Mouse (Mus musculus): ENCODE data around the gene Gm45713. TPM values are rescaled to one million over a fixed set of nuclear protein-coding genes. Genes with fewer than 3 reads are reported as not detected.

Gene Gm45713
- polyA plus RNA-seq, 1 experiment = 0.95 TPM

DNA sequence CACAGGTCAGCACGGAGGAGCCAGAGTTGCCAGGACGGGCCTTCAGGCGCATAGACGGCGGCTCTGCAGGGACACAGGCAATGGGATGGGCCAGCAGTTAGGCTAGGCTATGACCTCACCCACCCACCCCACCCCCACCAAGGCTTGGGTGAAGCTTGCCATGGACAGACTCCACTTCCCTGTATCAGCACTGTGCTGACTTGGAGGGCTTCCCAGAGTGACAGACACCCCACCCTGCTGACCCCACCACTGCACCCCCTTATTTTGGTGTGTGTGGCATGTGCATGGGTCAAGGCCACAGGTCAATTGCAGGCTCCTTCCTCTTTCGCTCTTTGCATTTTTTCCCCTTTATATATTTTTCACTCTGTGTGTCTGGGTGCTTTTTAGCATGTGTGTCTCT lies 40.7 kb downstream of the Gm45713 start:
- Histone ChIP-seq H3K79me3 (ENCODE audit: low read depth) (no peaks in the 10 kb centered on the region), H3K4me3 (ENCODE audit: insufficient read depth, poor library complexity, severe bottlenecking) (no peak overlapping the region), H3K36me3 (ENCODE audit: control insufficient read depth, insufficient read depth) (no peaks in the 10 kb centered on the region), H3K79me2 (ENCODE audit: control insufficient read depth, insufficient read depth) (no peaks in the 10 kb centered on the region), H3ac (ENCODE audit: control insufficient read depth, insufficient read length, low read depth) (no peak overlapping the region), H3K27me3 (ENCODE audit: control insufficient read depth, insufficient read depth, insufficient read length) (no peaks in the 10 kb centered on the region)
- TF ChIP-seq MAX (IDR thresholded peaks at IDR 0.05) (no peak), CTCF (IDR thresholded peaks at IDR 0.05; ENCODE audit: control insufficient read depth, insufficient read depth, insufficient read length) (no peak), MYOG (IDR thresholded peaks at IDR 0.05; ENCODE audit: control insufficient read depth, extremely low read depth, insufficient read length) (no peak), FOSL1 (IDR thresholded peaks at IDR 0.05; ENCODE audit: insufficient read depth, low read length, poor library complexity, severe bottlenecking) (no peak), MYOD1 (IDR thresholded peaks at IDR 0.05; ENCODE audit: control insufficient read depth, insufficient read length, low read depth) (no peak), CEBPB (IDR thresholded peaks at IDR 0.05; ENCODE audit: low read depth) (no peak), USF1 (IDR thresholded peaks at IDR 0.05; ENCODE audit: low read depth) (no peak)

GRCm38 (mm10) chr7:45094121-45094520 lies 41.9 kb downstream of the Gm45713 start:
- H3K27me3 ChIP-seq (ENCODE audit: control insufficient read depth, insufficient read depth, insufficient read length) = no peaks in the 10 kb centered on the region
- H3ac ChIP-seq (ENCODE audit: control insufficient read depth, insufficient read length, low read depth) = no peak overlapping the region
- no peaks in the 10 kb centered on the region for H3K79me3 ChIP-seq (ENCODE audit: low read depth)
- H3K79me2 ChIP-seq (ENCODE audit: control insufficient read depth, insufficient read depth) = no peaks in the 10 kb centered on the region
- H3K36me3 ChIP-seq (ENCODE audit: control insufficient read depth, insufficient read depth) = no peaks in the 10 kb centered on the region
- H3K4me3 ChIP-seq (ENCODE audit: insufficient read depth, poor library complexity, severe bottlenecking) = no peak overlapping the region
- TF ChIP-seq MYOD1 (IDR thresholded peaks at IDR 0.05; ENCODE audit: control insufficient read depth, insufficient read length, low read depth) = no peak
- TF ChIP-seq CTCF (IDR thresholded peaks at IDR 0.05; ENCODE audit: control insufficient read depth, insufficient read depth, insufficient read length) = no peak

GRCm38 (mm10) chr7:45093516-45093905 lies 42.5 kb downstream of the Gm45713 start:
- H3K79me2 ChIP-seq (ENCODE audit: control insufficient read depth, insufficient read depth) = no peaks in the 10 kb centered on the region
- H3K4me3 ChIP-seq (ENCODE audit: insufficient read depth, poor library complexity, severe bottlenecking) = no peak overlapping the region
- no peak for TF ChIP-seq MYOD1 (IDR thresholded peaks at IDR 0.05; ENCODE audit: control insufficient read depth, insufficient read length, low read depth)
- TF ChIP-seq MAX (IDR thresholded peaks at IDR 0.05) = no peak
- TF ChIP-seq USF1 (IDR thresholded peaks at IDR 0.05; ENCODE audit: low read depth) = no peak
- TF ChIP-seq CEBPB (IDR thresholded peaks at IDR 0.05; ENCODE audit: low read depth) = no peak
- TF ChIP-seq CTCF (IDR thresholded peaks at IDR 0.05; ENCODE audit: control insufficient read depth, insufficient read depth, insufficient read length) = no peak
- no peaks in the 10 kb centered on the region for H3K36me3 ChIP-seq (ENCODE audit: control insufficient read depth, insufficient read depth)
- H3ac ChIP-seq (ENCODE audit: control insufficient read depth, insufficient read length, low read depth) = no peak overlapping the region
- no peaks in the 10 kb centered on the region for H3K27me3 ChIP-seq (ENCODE audit: control insufficient read depth, insufficient read depth, insufficient read length)
- no peaks in the 10 kb centered on the region for H3K79me3 ChIP-seq (ENCODE audit: low read depth)

GRCm38 (mm10) chr7:45092828-45093515 lies 43.1 kb downstream of the Gm45713 start:
- H3K4me3 ChIP-seq (ENCODE audit: insufficient read depth, poor library complexity, severe bottlenecking) = no peak overlapping the region
- H3K27me3 ChIP-seq (ENCODE audit: control insufficient read depth, insufficient read depth, insufficient read length) = no peaks in the 10 kb centered on the region
- H3K79me3 ChIP-seq (ENCODE audit: low read depth) = no peaks in the 10 kb centered on the region
- TF ChIP-seq MYOG (IDR thresholded peaks at IDR 0.05; ENCODE audit: control insufficient read depth, extremely low read depth, insufficient read length) (no peak), CEBPB (IDR thresholded peaks at IDR 0.05; ENCODE audit: low read depth) (no peak), CTCF (IDR thresholded peaks at IDR 0.05; ENCODE audit: control insufficient read depth, insufficient read depth, insufficient read length) (no peak), FOSL1 (IDR thresholded peaks at IDR 0.05; ENCODE audit: insufficient read depth, low read length, poor library complexity, severe bottlenecking) (no peak), MAX (IDR thresholded peaks at IDR 0.05) (no peak), MYOD1 (IDR thresholded peaks at IDR 0.05; ENCODE audit: control insufficient read depth, insufficient read length, low read depth) (no peak), USF1 (IDR thresholded peaks at IDR 0.05; ENCODE audit: low read depth) (no peak)
- H3K79me2 ChIP-seq (ENCODE audit: control insufficient read depth, insufficient read depth) = no peaks in the 10 kb centered on the region
- no peaks in the 10 kb centered on the region for H3K36me3 ChIP-seq (ENCODE audit: control insufficient read depth, insufficient read depth)
- no peak overlapping the region for H3ac ChIP-seq (ENCODE audit: control insufficient read depth, insufficient read length, low read depth)

GRCm38 (mm10) chr7:45092048-45092447 lies 44.0 kb downstream of the Gm45713 start, which contains the start of gene Rcn3:
Gene Rcn3 (minus strand): TSS chr7:45092221.
- Histone ChIP-seq H3ac (ENCODE audit: control insufficient read depth, insufficient read length, low read depth) (peak within 1 kb of the TSS; percentile 41), H3K79me2 (ENCODE audit: control insufficient read depth, insufficient read depth) (no peaks in the 10 kb centered on the region), H3K36me3 (ENCODE audit: control insufficient read depth, insufficient read depth) (no peaks in the 10 kb centered on the region), H3K4me3 (ENCODE audit: insufficient read depth, poor library complexity, severe bottlenecking) (peak within 1 kb of the TSS; percentile 14), H3K79me3 (ENCODE audit: low read depth) (no peaks in the 10 kb centered on the region), H3K27me3 (ENCODE audit: control insufficient read depth, insufficient read depth, insufficient read length) (no peaks in the 10 kb centered on the region)
- TF ChIP-seq MYOG (IDR thresholded peaks at IDR 0.05; ENCODE audit: control insufficient read depth, extremely low read depth, insufficient read length) (no peak), MAX (IDR thresholded peaks at IDR 0.05) (no peak), MYOD1 (IDR thresholded peaks at IDR 0.05; ENCODE audit: control insufficient read depth, insufficient read length, low read depth) (no peak), CEBPB (IDR thresholded peaks at IDR 0.05; ENCODE audit: low read depth) (no peak), FOSL1 (IDR thresholded peaks at IDR 0.05; ENCODE audit: insufficient read depth, low read length, poor library complexity, severe bottlenecking) (no peak), USF1 (IDR thresholded peaks at IDR 0.05; ENCODE audit: low read depth) (no peak), CTCF (IDR thresholded peaks at IDR 0.05; ENCODE audit: control insufficient read depth, insufficient read depth, insufficient read length) (no peak)
